Mouse (Mus musculus): Measurements from ENCODE around the gene Prkcb. TPM values are rescaled to one million over a fixed set of nuclear protein-coding genes. Genes with fewer than 3 reads are reported as not detected.

Gene Prkcb
- polyA plus RNA-seq, 1 experiment from 2014 or later = 10.5 TPM

GRCm38 (mm10) chr7:122402041-122402440 lies 113.5 kb downstream of the Prkcb start:
- no peak overlapping the region for H3K9ac ChIP-seq
- H3K4me3 ChIP-seq = no peak overlapping the region
- H3K27ac ChIP-seq (ENCODE audit: poor library complexity, severe bottlenecking) = no peak overlapping the region
- H3K36me3 ChIP-seq = no peaks in the 10 kb centered on the region
- H3K9me3 ChIP-seq (replicated peaks) = no peaks in the 10 kb centered on the region
- peaks cover 15% of the 10 kb centered on the region for H3K4me1 ChIP-seq (replicated peaks)
- no peak overlapping the region for H3K4me2 ChIP-seq
- no peak for ATAC-seq (ENCODE audit: insufficient number of reproducible peaks, low FRiP score)
- WGBS = 76% methylated on average over 7 of the region's 7 CpGs
- H3K27me3 ChIP-seq (replicated peaks) = no peaks in the 10 kb centered on the region

- 77% methylated on average over 4 of the region's 4 CpGs for WGBS
- Histone ChIP-seq H3K4me3 (no peak overlapping the region), H3K27me3 (replicated peaks) (no peaks in the 10 kb centered on the region), H3K4me1 (replicated peaks) (peaks cover 15% of the 10 kb centered on the region), H3K27ac (ENCODE audit: poor library complexity, severe bottlenecking) (no peak overlapping the region), H3K9me3 (replicated peaks) (no peaks in the 10 kb centered on the region), H3K36me3 (no peaks in the 10 kb centered on the region), H3K9ac (no peak overlapping the region), H3K4me2 (no peak overlapping the region)
- no peak for ATAC-seq (ENCODE audit: insufficient number of reproducible peaks, low FRiP score)
Observed at GRCm38 (mm10) chr7:122403343-122403742, 114.8 kb downstream of the Prkcb start.

GRCm38 (mm10) chr7:122404571-122405393 lies 116.2 kb downstream of the Prkcb start:
- H3K27me3 ChIP-seq (replicated peaks) = no peaks in the 10 kb centered on the region
- H3K27ac ChIP-seq (ENCODE audit: poor library complexity, severe bottlenecking) = peak overlapping the region; percentile 42
- 4% methylated on average over 21 of the region's 21 CpGs for WGBS
- peak overlapping the region; percentile 58 for H3K4me2 ChIP-seq
- peaks cover 15% of the 10 kb centered on the region for H3K4me1 ChIP-seq (replicated peaks)
- peak overlapping the region; percentile 29 for H3K4me3 ChIP-seq
- no peaks in the 10 kb centered on the region for H3K36me3 ChIP-seq
- H3K9me3 ChIP-seq (replicated peaks) = no peaks in the 10 kb centered on the region
- H3K9ac ChIP-seq = peak overlapping the region; percentile 37; the same call in 1 of the 2 replicates
- peak; percentile 72 for ATAC-seq (ENCODE audit: insufficient number of reproducible peaks, low FRiP score)

GRCm38 (mm10) chr7:122406625-122407024 lies 118.1 kb downstream of the Prkcb start:
- H3K9me3 ChIP-seq (replicated peaks) = no peaks in the 10 kb centered on the region
- H3K4me1 ChIP-seq (replicated peaks) = peaks cover 15% of the 10 kb centered on the region
- H3K36me3 ChIP-seq = no peaks in the 10 kb centered on the region
- no peak overlapping the region for H3K27ac ChIP-seq (ENCODE audit: poor library complexity, severe bottlenecking)
- H3K27me3 ChIP-seq (replicated peaks) = no peaks in the 10 kb centered on the region
- ATAC-seq (ENCODE audit: insufficient number of reproducible peaks, low FRiP score) = no peak
- 69% methylated on average over 13 of the region's 13 CpGs for WGBS
- no peak overlapping the region for H3K4me2 ChIP-seq
- H3K4me3 ChIP-seq = no peak overlapping the region
- H3K9ac ChIP-seq = no peak overlapping the region

- Histone ChIP-seq H3K27ac (ENCODE audit: poor library complexity, severe bottlenecking) (no peak overlapping the region), H3K9ac (no peak overlapping the region), H3K9me3 (replicated peaks) (no peaks in the 10 kb centered on the region), H3K27me3 (replicated peaks) (no peaks in the 10 kb centered on the region), H3K36me3 (no peaks in the 10 kb centered on the region), H3K4me1 (replicated peaks) (peaks cover 5% of the 10 kb centered on the region), H3K4me2 (no peak overlapping the region), H3K4me3 (no peak overlapping the region)
- 58% methylated on average over 6 of the region's 6 CpGs for WGBS
- no peak for ATAC-seq (ENCODE audit: insufficient number of reproducible peaks, low FRiP score)
Observed at GRCm38 (mm10) chr7:122409945-122410344, 121.4 kb downstream of the Prkcb start.

- WGBS = 79% methylated on average over 3 of the region's 3 CpGs
- no peaks in the 10 kb centered on the region for H3K27me3 ChIP-seq (replicated peaks)
- ATAC-seq (ENCODE audit: insufficient number of reproducible peaks, low FRiP score) = no peak
Observed at GRCm38 (mm10) chr7:122410873-122411272, 122.3 kb downstream of the Prkcb start.

GRCm38 (mm10) chr7:122413231-122413630 lies 124.7 kb downstream of the Prkcb start:
- no peaks in the 10 kb centered on the region for H3K9me3 ChIP-seq (replicated peaks)
- no peak overlapping the region for H3K9ac ChIP-seq
- H3K27ac ChIP-seq (ENCODE audit: poor library complexity, severe bottlenecking) = no peak overlapping the region
- no peak for ATAC-seq (ENCODE audit: insufficient number of reproducible peaks, low FRiP score)
- no peak overlapping the region for H3K4me3 ChIP-seq
- no peaks in the 10 kb centered on the region for H3K36me3 ChIP-seq
- 71% methylated on average over 6 of the region's 6 CpGs for WGBS
- H3K4me2 ChIP-seq = no peak overlapping the region
- no peaks in the 10 kb centered on the region for H3K4me1 ChIP-seq (replicated peaks)
- H3K27me3 ChIP-seq (replicated peaks) = no peaks in the 10 kb centered on the region

More at GRCm38 (mm10) chr7:122410873-122411272, 122.3 kb downstream of the Prkcb start:
- Histone ChIP-seq H3K9ac (no peak overlapping the region), H3K9me3 (replicated peaks) (no peaks in the 10 kb centered on the region), H3K36me3 (no peaks in the 10 kb centered on the region), H3K4me2 (no peak overlapping the region), H3K4me3 (no peak overlapping the region), H3K4me1 (replicated peaks) (no peaks in the 10 kb centered on the region), H3K27ac (ENCODE audit: poor library complexity, severe bottlenecking) (no peak overlapping the region)

GRCm38 (mm10) chr7:122414146-122414545 lies 125.6 kb downstream of the Prkcb start:
- no peak overlapping the region for H3K9ac ChIP-seq
- H3K27ac ChIP-seq (ENCODE audit: poor library complexity, severe bottlenecking) = no peak overlapping the region
- no peak overlapping the region for H3K4me3 ChIP-seq
- no peak for ATAC-seq (ENCODE audit: insufficient number of reproducible peaks, low FRiP score)
- WGBS = 88% methylated on average over 10 of the region's 10 CpGs
- no peaks in the 10 kb centered on the region for H3K4me1 ChIP-seq (replicated peaks)
- no peak overlapping the region for H3K4me2 ChIP-seq
- H3K27me3 ChIP-seq (replicated peaks) = no peaks in the 10 kb centered on the region
- H3K36me3 ChIP-seq = no peaks in the 10 kb centered on the region
- no peaks in the 10 kb centered on the region for H3K9me3 ChIP-seq (replicated peaks)

GRCm38 (mm10) chr7:122414608-122415007 lies 126.1 kb downstream of the Prkcb start:
- 86% methylated on average over 6 of the region's 6 CpGs for WGBS
- no peak for ATAC-seq (ENCODE audit: insufficient number of reproducible peaks, low FRiP score)
- Histone ChIP-seq H3K36me3 (no peaks in the 10 kb centered on the region), H3K4me3 (no peak overlapping the region), H3K27ac (ENCODE audit: poor library complexity, severe bottlenecking) (no peak overlapping the region), H3K4me2 (no peak overlapping the region), H3K9me3 (replicated peaks) (no peaks in the 10 kb centered on the region), H3K27me3 (replicated peaks) (no peaks in the 10 kb centered on the region), H3K9ac (no peak overlapping the region), H3K4me1 (replicated peaks) (no peaks in the 10 kb centered on the region)

GRCm38 (mm10) chr7:122415387-122415786 lies 126.8 kb downstream of the Prkcb start:
- Histone ChIP-seq H3K4me3 (no peak overlapping the region), H3K36me3 (no peaks in the 10 kb centered on the region), H3K4me1 (replicated peaks) (no peaks in the 10 kb centered on the region), H3K9me3 (replicated peaks) (no peaks in the 10 kb centered on the region), H3K27me3 (replicated peaks) (no peaks in the 10 kb centered on the region), H3K4me2 (no peak overlapping the region), H3K9ac (no peak overlapping the region), H3K27ac (ENCODE audit: poor library complexity, severe bottlenecking) (no peak overlapping the region)
- ATAC-seq (ENCODE audit: insufficient number of reproducible peaks, low FRiP score) = no peak
- 79% methylated on average over 9 of the region's 9 CpGs for WGBS

GRCm38 (mm10) chr7:122415904-122416303 lies 127.4 kb downstream of the Prkcb start:
- no peak; the same call in 1 of the 2 replicates for ATAC-seq (ENCODE audit: insufficient number of reproducible peaks, low FRiP score)
- Histone ChIP-seq H3K4me3 (no peak overlapping the region), H3K4me1 (replicated peaks) (no peaks in the 10 kb centered on the region), H3K4me2 (no peak overlapping the region), H3K27me3 (replicated peaks) (no peaks in the 10 kb centered on the region), H3K27ac (ENCODE audit: poor library complexity, severe bottlenecking) (no peak overlapping the region), H3K9me3 (replicated peaks) (no peaks in the 10 kb centered on the region), H3K36me3 (no peaks in the 10 kb centered on the region), H3K9ac (no peak overlapping the region)
- 61% methylated on average over 12 of the region's 12 CpGs for WGBS

- Histone ChIP-seq H3K27ac (ENCODE audit: poor library complexity, severe bottlenecking) (no peak overlapping the region), H3K4me2 (no peak overlapping the region), H3K9ac (no peak overlapping the region), H3K36me3 (no peaks in the 10 kb centered on the region), H3K4me3 (no peak overlapping the region), H3K4me1 (replicated peaks) (no peaks in the 10 kb centered on the region), H3K9me3 (replicated peaks) (no peaks in the 10 kb centered on the region), H3K27me3 (replicated peaks) (no peaks in the 10 kb centered on the region)
- ATAC-seq (ENCODE audit: insufficient number of reproducible peaks, low FRiP score) = no peak
- 77% methylated on average over 3 of the region's 3 CpGs for WGBS
Observed at GRCm38 (mm10) chr7:122418551-122418950, 130.0 kb downstream of the Prkcb start.
